Mouse (Mus musculus): ENCODE measurements around the gene Ptprn2. TPM values are rescaled to one million over a fixed set of nuclear protein-coding genes. Genes with fewer than 3 reads are reported as not detected.
"Not testable (repeated sequence)": the region's sequence is repeated elsewhere in the genome, so short reads cannot be mapped to it uniquely, and the experiment has no call there.

Ptprn2 gene
- total RNA-seq, 2 experiments from 2014 or later: not detected

- ATAC-seq (replicated peaks; ENCODE audit: low FRiP score, poor library complexity, severe bottlenecking): no peak
Measured at GRCm38 (mm10) chr12:116512482-116512881, 27.0 kb downstream of the Ptprn2 start.

DNA sequence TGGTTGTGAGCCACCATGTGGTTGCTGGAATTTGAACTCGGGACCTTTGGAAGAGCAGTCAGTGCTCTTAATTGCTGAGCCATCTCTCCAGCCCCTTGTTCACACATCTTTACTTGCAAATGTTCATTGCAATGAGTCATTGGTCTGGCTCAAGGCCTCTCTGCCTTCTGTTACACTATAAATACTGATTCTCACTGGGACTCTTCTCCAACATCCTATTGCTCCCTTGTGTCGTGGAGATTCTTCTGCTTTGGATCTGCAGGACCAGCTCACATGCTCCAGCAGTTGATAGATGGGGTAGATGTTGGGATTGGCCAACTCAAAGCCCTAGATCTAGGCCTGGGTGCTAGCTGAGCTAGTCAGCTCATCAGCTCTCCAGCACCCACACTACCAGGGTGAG is 28.3 kb downstream of the Ptprn2 start:
- not testable (repeated sequence) for ATAC-seq (replicated peaks; ENCODE audit: low FRiP score, poor library complexity, severe bottlenecking)

DNA sequence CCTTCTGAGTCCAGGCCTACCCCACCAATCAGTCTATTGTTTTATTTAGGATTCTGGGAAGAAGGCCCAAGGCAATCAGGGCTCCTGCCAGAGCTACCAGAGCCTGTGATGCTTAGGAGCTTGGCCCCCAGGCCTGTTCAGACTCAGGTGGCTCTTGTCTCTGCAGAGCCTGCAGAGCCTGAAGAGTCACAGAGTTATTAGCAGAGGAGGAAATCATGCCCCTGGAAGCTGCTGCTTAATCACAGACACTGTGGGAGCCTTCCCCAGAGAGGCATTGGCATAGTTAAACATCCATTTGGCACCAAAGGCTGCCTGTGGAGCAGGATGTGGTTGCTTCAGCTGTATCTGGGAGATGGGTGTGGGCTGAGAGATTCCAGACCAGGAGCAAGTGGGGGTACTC is 30.3 kb downstream of the Ptprn2 start:
- ATAC-seq (replicated peaks; ENCODE audit: low FRiP score, poor library complexity, severe bottlenecking): no peak

DNA sequence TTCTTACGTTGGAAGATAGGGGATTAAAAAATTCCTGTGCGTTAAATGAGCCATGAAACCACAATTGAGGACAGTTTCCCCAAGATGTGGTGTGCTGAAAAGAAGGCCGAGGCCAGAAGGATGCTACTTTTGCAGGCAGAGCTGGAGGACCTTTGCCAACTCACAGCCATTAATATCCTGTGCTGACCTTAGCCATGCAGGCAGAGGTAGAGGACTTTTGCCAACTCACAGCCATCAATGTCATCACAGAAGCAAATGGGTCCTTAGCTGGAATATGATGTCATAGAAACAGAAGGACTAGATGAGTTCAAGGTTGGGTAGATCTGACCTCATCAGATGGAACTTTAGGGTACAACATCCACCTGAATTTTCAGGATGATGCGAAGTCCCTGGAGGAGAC is 43.3 kb downstream of the Ptprn2 start:
- no peak for ATAC-seq (replicated peaks; ENCODE audit: low FRiP score, poor library complexity, severe bottlenecking)

DNA sequence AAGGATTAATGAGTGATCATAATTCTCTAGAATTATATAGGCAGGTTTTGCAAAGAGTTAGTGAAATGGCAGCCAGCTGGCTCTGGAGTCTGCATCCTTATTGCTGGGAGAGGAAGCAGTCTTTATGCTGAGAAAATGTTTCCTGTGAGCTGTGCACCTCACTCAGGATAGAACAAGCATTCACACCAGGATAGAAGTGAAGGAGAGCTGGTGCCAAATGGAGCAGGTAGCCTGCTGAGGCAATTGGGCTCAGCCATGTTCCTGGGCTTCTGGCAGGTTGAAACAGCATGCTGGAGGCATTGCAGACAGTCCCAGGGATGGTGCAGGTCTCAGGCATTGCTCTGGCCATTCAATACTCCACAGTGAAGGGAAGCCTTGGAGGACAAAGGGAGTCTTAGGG is 47.8 kb downstream of the Ptprn2 start:
- no peak for ATAC-seq (replicated peaks; ENCODE audit: low FRiP score, poor library complexity, severe bottlenecking)

GRCm38 (mm10) chr12:116539305-116539704 is 53.8 kb downstream of the Ptprn2 start:
- ATAC-seq (replicated peaks; ENCODE audit: low FRiP score, poor library complexity, severe bottlenecking): no peak

DNA sequence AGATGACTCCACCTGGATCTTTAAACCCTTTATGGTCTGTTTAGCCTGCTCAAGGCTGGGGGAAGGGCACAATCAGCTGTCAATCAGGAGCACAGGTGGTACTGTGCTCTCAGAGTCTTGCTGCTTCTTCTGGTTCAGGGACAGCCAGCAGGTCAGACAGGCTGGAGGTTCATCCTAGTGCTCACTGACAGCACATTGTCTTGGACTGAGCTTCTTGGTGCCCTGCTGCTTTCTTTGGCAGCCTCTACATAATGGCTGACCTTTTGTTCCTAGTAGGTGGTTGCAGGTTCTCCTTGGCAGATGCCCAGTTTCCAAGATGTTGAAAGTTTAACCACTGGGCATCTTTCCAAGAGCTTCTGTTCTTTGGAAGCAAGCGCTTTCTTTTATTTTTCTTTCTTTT is 55.1 kb downstream of the Ptprn2 start:
- no peak for ATAC-seq (replicated peaks; ENCODE audit: low FRiP score, poor library complexity, severe bottlenecking)

GRCm38 (mm10) chr12:116550031-116550430 is 64.5 kb downstream of the Ptprn2 start:
- no peak for ATAC-seq (replicated peaks; ENCODE audit: low FRiP score, poor library complexity, severe bottlenecking)

GRCm38 (mm10) chr12:116551516-116551915 is 66.0 kb downstream of the Ptprn2 start:
- no peak for ATAC-seq (replicated peaks; ENCODE audit: low FRiP score, poor library complexity, severe bottlenecking)

DNA sequence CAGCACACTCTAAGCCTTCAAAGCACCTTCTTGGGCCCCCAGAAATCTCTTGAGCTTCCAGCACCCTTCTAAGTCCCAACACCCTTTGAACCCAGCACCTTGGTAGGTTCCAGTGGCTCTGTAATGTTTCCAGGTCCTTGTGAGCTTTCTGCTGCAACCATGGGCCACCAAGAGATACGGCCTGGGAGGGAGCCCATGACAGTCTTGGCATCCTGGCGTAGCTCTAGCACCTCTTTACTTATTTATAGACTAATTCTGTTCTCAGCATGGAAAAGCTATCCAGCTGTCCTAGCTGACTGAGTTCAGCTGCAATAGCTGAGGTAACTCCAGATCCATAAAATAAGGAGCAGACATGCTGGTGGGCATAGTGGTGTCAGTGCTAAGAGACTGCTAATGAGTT is 66.8 kb downstream of the Ptprn2 start:
- ATAC-seq (replicated peaks; ENCODE audit: low FRiP score, poor library complexity, severe bottlenecking): no peak

GRCm38 (mm10) chr12:116553361-116553760 is 67.8 kb downstream of the Ptprn2 start:
- no peak for ATAC-seq (replicated peaks; ENCODE audit: low FRiP score, poor library complexity, severe bottlenecking)

DNA sequence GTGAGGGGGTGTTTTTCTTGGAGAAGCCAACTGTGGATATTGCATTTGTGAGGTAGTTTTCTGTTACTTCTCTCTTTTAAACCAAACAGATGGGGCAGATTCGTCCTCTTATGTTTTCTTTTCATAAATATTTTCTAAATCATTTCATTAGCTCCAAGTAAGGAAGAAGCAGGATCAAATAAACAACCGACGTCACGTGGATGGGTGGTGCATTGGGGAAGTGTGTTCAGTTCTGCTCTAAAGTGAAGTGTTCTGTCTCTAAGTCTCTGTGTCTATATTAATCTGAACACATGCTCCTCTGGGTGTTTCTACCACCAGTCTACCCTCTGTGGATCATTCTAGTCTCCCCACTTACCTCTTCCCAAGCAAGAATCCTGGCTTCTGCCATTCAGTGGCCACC is 70.4 kb downstream of the Ptprn2 start:
- ATAC-seq (replicated peaks; ENCODE audit: low FRiP score, poor library complexity, severe bottlenecking): no peak

GRCm38 (mm10) chr12:116564441-116564840 is 78.9 kb downstream of the Ptprn2 start:
- no peak for ATAC-seq (replicated peaks; ENCODE audit: low FRiP score, poor library complexity, severe bottlenecking)

DNA sequence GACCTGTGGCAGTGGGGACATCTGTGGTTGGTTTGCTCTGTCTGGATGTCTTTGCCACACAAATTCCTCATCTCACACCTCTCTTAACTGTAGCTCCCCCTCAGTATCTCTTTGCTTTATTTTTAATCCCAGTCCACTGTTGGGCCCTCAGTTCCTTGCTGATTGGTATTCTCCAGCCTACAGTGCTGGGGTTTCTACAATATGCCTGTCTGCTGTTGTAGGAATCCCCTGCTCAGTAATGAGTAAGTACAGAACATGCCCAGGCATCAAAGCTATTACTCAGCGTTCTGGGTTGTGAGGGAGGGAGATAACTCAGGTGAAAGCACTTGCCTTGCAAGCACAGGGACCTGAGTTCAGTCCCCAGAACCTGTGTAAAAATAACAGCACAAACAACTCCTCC is 81.2 kb downstream of the Ptprn2 start:
- no peak for ATAC-seq (replicated peaks; ENCODE audit: low FRiP score, poor library complexity, severe bottlenecking)

- ATAC-seq (replicated peaks; ENCODE audit: low FRiP score, poor library complexity, severe bottlenecking): no peak
Measured at GRCm38 (mm10) chr12:116567170-116567569, 81.7 kb downstream of the Ptprn2 start.

- no peak for ATAC-seq (replicated peaks; ENCODE audit: low FRiP score, poor library complexity, severe bottlenecking)
Measured at GRCm38 (mm10) chr12:116569568-116569967, 84.0 kb downstream of the Ptprn2 start.

- no peak for ATAC-seq (replicated peaks; ENCODE audit: low FRiP score, poor library complexity, severe bottlenecking)
Measured at GRCm38 (mm10) chr12:116574102-116574501, 88.6 kb downstream of the Ptprn2 start.

- no peak for ATAC-seq (replicated peaks; ENCODE audit: low FRiP score, poor library complexity, severe bottlenecking)
Measured at GRCm38 (mm10) chr12:116574720-116575119, 89.2 kb downstream of the Ptprn2 start.

DNA sequence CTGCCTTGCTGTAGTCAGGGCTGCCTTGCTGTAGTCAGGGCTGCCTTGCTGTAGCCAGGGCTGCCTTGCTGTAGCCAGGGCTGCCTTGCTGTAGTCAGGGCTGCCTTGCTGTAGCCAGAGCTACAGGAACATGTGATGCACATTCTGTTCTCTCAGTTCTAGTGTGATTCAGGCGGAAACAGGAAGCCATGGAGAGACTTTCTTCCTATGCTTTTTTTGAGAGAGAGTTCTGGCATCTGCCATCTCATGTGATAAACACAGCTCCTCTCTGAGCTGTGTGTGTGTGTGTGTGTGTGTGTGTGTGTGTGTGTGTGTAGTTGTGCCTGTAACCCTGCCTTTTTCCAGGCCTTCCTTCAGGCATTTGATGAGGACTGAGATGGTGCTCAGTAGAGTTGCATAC is 92.4 kb downstream of the Ptprn2 start:
- not testable (repeated sequence) for ATAC-seq (replicated peaks; ENCODE audit: low FRiP score, poor library complexity, severe bottlenecking)

GRCm38 (mm10) chr12:116580827-116581544 is 95.5 kb downstream of the Ptprn2 start:
- ATAC-seq (replicated peaks; ENCODE audit: low FRiP score, poor library complexity, severe bottlenecking): no peak

DNA sequence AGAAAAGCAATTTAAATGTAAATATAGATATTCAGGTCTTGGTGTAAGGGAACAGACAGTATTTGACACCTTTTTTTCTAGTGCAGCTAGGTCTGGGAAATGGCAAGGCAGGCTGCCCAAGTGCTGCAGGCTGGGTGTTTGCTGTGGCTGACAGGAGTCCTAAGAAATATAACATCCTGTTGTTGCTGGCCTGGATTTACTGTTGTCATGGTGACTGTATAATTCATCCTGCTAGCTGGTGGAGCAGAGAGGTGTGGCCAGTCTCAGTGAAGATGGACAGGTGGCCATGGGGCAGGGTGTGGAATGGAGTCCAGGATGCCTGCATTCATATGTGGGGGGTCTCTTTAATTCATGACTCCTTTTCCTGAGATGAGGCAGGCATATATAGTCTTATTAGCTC is 96.3 kb downstream of the Ptprn2 start:
- ATAC-seq (replicated peaks; ENCODE audit: low FRiP score, poor library complexity, severe bottlenecking): no peak

DNA sequence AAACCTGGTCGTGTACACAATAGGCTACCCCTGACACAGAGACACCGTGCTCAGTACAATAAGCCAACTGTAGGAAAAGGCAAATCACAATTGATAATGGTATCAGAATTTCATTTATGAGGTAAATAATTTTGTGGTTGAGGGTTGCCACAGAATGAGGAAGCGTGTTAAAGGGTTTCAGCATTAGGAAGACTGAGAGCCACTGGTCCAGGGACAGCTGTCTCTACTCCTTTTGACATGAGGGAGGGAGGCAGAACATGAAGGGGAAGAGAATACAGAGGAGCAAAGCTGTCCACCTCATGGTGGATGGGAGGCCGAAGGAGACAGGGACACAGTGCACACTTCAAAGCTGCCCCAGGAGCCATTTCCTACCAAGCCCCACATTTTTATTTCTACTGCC is 97.3 kb downstream of the Ptprn2 start:
- ATAC-seq (replicated peaks; ENCODE audit: low FRiP score, poor library complexity, severe bottlenecking): no peak

Data from erythroid progenitor cell, adult 5-6 weeks (primary cell).